Mouse (Mus musculus): ENCODE data around the gene Snx32. TPM values are rescaled to one million over a fixed set of nuclear protein-coding genes. Genes with fewer than 3 reads are reported as not detected.

Snx32 gene
- polyA plus RNA-seq, 1 experiment, result 176 TPM

GRCm38 (mm10) chr19:5518721-5519120, 8.4 kb upstream of the Snx32 start:
- 89% methylated on average over 3 of the region's 3 CpGs for WGBS
- Histone ChIP-seq H3K27me3 (ENCODE audit: control insufficient read depth, insufficient read depth, low read length) (no peaks in the 10 kb centered on the region), H3K27ac (ENCODE audit: insufficient read depth, low read length) (no peak overlapping the region), H3K4me3 (replicated peaks; ENCODE audit: insufficient read depth, low read depth, low read length) (no peak overlapping the region), H3K4me1 (ENCODE audit: control insufficient read depth, insufficient read depth, low read length) (no peaks in the 10 kb centered on the region)
- DNase-seq, result no peak
- TF ChIP-seq CTCF (IDR thresholded peaks at IDR 0.05; ENCODE audit: borderline replicate concordance, insufficient read depth, low read depth, low read length) (no peak), POLR2A (IDR thresholded peaks at IDR 0.05; ENCODE audit: borderline replicate concordance, insufficient read depth, low read length) (no peak)

- H3K27ac ChIP-seq (ENCODE audit: insufficient read depth, low read length), result no peak overlapping the region
- WGBS, result 78% methylated on average over 8 of the region's 8 CpGs
- no peak for DNase-seq
- H3K4me1 ChIP-seq (ENCODE audit: control insufficient read depth, insufficient read depth, low read length), result no peaks in the 10 kb centered on the region
- H3K27me3 ChIP-seq (ENCODE audit: control insufficient read depth, insufficient read depth, low read length), result no peaks in the 10 kb centered on the region
- no peak for TF ChIP-seq POLR2A (IDR thresholded peaks at IDR 0.05; ENCODE audit: borderline replicate concordance, insufficient read depth, low read length)
- no peak for TF ChIP-seq CTCF (IDR thresholded peaks at IDR 0.05; ENCODE audit: borderline replicate concordance, insufficient read depth, low read depth, low read length)
- H3K4me3 ChIP-seq (replicated peaks; ENCODE audit: insufficient read depth, low read depth, low read length), result no peak overlapping the region
Measured at GRCm38 (mm10) chr19:5516906-5517505, 6.7 kb upstream of the Snx32 start.

DNA sequence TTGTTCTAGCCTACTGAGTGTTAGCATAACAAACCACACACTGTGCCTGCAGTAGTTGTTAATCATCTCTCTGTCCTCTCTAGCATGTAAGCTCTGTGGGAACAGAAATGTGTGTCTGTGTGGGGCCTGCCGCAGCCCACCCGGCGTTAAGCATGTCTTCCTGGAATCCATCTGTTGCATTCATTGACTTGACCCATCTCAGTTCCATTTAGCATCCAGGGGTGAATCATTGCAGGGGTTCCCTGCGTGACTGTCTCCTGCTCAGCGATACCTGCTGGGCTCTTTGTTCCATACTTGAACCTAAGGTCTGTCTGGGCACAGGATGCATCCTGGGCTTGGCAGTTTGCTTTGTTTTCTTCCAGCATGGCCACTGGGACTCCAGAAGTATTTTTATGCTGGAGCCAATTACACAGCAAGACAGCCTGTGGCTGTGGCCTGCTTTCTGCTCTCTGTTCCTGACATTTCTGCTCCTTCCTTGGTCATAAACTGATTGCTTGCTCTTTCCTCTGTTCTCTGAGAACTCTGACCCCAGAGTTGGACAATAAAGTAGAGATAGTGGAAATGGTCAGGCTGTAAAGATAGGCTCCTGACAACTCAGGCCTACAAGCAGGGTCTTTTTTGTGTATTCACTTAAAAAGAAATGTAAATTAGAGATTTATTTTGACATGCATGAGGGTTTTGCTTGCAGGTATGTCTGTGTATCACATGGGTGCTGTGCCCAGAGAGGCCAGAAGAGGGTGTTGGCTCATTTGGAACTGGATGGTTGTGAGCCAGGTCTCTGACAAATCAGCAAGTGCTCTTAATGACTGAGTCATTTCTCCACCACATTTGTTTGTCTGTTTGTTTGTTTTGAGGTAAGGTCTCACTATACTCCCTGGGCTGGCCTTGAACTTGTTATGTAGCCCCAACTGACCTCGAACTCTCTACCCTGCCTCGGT, 5.8 kb upstream of the Snx32 start:
- 45% methylated on average over 7 of the region's 7 CpGs for WGBS
- TF ChIP-seq POLR2A (IDR thresholded peaks at IDR 0.05; ENCODE audit: borderline replicate concordance, insufficient read depth, low read length) (no peak), CTCF (IDR thresholded peaks at IDR 0.05; ENCODE audit: borderline replicate concordance, insufficient read depth, low read depth, low read length) (no peak)
- no peak overlapping the region for H3K27ac ChIP-seq (ENCODE audit: insufficient read depth, low read length)

DNA sequence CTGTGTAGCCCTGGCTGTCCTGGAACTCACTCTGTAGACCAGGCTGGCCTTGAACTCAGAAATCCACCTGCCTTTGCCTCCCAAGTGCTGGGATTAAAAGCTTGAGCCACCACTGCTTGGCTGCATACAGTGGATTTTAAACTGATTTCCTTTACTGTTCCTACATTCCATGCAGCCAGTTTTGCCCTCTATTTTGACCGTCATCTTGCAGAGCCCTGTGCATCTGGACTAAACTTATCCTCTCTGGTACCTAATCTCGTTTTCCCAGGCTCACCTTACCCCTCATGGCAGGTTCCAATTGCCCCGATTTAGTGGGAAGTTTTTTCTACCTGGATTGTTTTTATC, 2.6 kb upstream of the Snx32 start:
- no peak for DNase-seq
- 0 out of 2 replicates have a peak, but pooled peaks cover 5% of the 10 kb centered on the region for H3K4me1 ChIP-seq (ENCODE audit: control insufficient read depth, insufficient read depth, low read length)
- no peak overlapping the region for H3K4me3 ChIP-seq (replicated peaks; ENCODE audit: insufficient read depth, low read depth, low read length)
- TF ChIP-seq POLR2A (IDR thresholded peaks at IDR 0.05; ENCODE audit: borderline replicate concordance, insufficient read depth, low read length), result no peak
- TF ChIP-seq CTCF (IDR thresholded peaks at IDR 0.05; ENCODE audit: borderline replicate concordance, insufficient read depth, low read depth, low read length), result no peak
- no peak overlapping the region for H3K27ac ChIP-seq (ENCODE audit: insufficient read depth, low read length)
- H3K27me3 ChIP-seq (ENCODE audit: control insufficient read depth, insufficient read depth, low read length), result no peaks in the 10 kb centered on the region
- WGBS, result 85% methylated on average over 3 of the region's 3 CpGs

More for the DNA sequence above, 5.8 kb upstream of the Snx32 start:
- no peak for DNase-seq
- no peak overlapping the region for H3K4me3 ChIP-seq (replicated peaks; ENCODE audit: insufficient read depth, low read depth, low read length)
- no peaks in the 10 kb centered on the region for H3K27me3 ChIP-seq (ENCODE audit: control insufficient read depth, insufficient read depth, low read length)
- H3K4me1 ChIP-seq (ENCODE audit: control insufficient read depth, insufficient read depth, low read length), result 0 out of 2 replicates have a peak, but pooled peaks cover 3% of the 10 kb centered on the region

- DNase-seq, result no peak
- 0 out of 2 replicates have a peak, but pooled peaks cover 5% of the 10 kb centered on the region for H3K4me1 ChIP-seq (ENCODE audit: control insufficient read depth, insufficient read depth, low read length)
- no peaks in the 10 kb centered on the region for H3K27me3 ChIP-seq (ENCODE audit: control insufficient read depth, insufficient read depth, low read length)
- no peak overlapping the region for H3K4me3 ChIP-seq (replicated peaks; ENCODE audit: insufficient read depth, low read depth, low read length)
- TF ChIP-seq CTCF (IDR thresholded peaks at IDR 0.05; ENCODE audit: borderline replicate concordance, insufficient read depth, low read depth, low read length) (no peak), POLR2A (IDR thresholded peaks at IDR 0.05; ENCODE audit: borderline replicate concordance, insufficient read depth, low read length) (no peak)
- H3K27ac ChIP-seq (ENCODE audit: insufficient read depth, low read length), result no peak overlapping the region
- 70% methylated on average over 12 of the region's 12 CpGs for WGBS
Measured at GRCm38 (mm10) chr19:5512091-5513004, 2.0 kb upstream of the Snx32 start.

- Histone ChIP-seq H3K27me3 (ENCODE audit: control insufficient read depth, insufficient read depth, low read length) (no peaks in the 10 kb centered on the region), H3K4me3 (replicated peaks; ENCODE audit: insufficient read depth, low read depth, low read length) (peak overlapping the region; percentile 79), H3K4me1 (ENCODE audit: control insufficient read depth, insufficient read depth, low read length) (0 out of 2 replicates have a peak, but pooled peaks cover 8% of the 10 kb centered on the region), H3K27ac (ENCODE audit: insufficient read depth, low read length) (no peak overlapping the region; the same call in 1 of the 2 replicates)
- TF ChIP-seq CTCF (IDR thresholded peaks at IDR 0.05; ENCODE audit: borderline replicate concordance, insufficient read depth, low read depth, low read length) (no peak), POLR2A (IDR thresholded peaks at IDR 0.05; ENCODE audit: borderline replicate concordance, insufficient read depth, low read length) (no peak)
- no peak for DNase-seq
- 40% methylated on average over 15 of the region's 15 CpGs for WGBS
Measured at GRCm38 (mm10) chr19:5511074-5511632, 815 bp upstream of the Snx32 start.

- no peak for TF ChIP-seq CTCF (IDR thresholded peaks at IDR 0.05; ENCODE audit: borderline replicate concordance, insufficient read depth, low read depth, low read length)
- DNase-seq, result no peak
- WGBS, result 65% methylated on average over 17 of the region's 17 CpGs
Measured at GRCm38 (mm10) chr19:5503687-5504086, 6.7 kb downstream of the Snx32 start, which contains the start of gene 1700020D05Rik. Gene 1700020D05Rik, minus strand, starts transcription at chr19:5503787.

More at GRCm38 (mm10) chr19:5503687-5504086, 6.7 kb downstream of the Snx32 start, which contains the start of gene 1700020D05Rik:
- Histone ChIP-seq H3K27ac (ENCODE audit: insufficient read depth, low read length) (no peak within 1 kb of the TSS), H3K27me3 (ENCODE audit: control insufficient read depth, insufficient read depth, low read length) (no peaks in the 10 kb centered on the region), H3K4me3 (replicated peaks; ENCODE audit: insufficient read depth, low read depth, low read length) (no peak within 1 kb of the TSS), H3K4me1 (ENCODE audit: control insufficient read depth, insufficient read depth, low read length) (0 out of 2 replicates have a peak, but pooled peaks cover 3% of the 10 kb centered on the region)

Data from cerebellum, adult 2 months (tissue).